Mouse (Mus musculus): ENCODE results near the gene Eif3j1. TPM values are rescaled to one million over a fixed set of nuclear protein-coding genes. Genes with fewer than 3 reads are reported as not detected.
A peak's percentile ranks its signal among the peaks of the same experiment; 100 is the strongest.
"Not testable (repeated sequence)": the region's sequence is repeated elsewhere in the genome, so short reads cannot be mapped to it uniquely, and the experiment has no call there.

Eif3j1 gene
- polyA plus RNA-seq (2015; fragmentation: Nextera tagmentation; extraction: Ambion mirVana): 11.1 and 11.8 TPM in 2 replicates

DNA sequence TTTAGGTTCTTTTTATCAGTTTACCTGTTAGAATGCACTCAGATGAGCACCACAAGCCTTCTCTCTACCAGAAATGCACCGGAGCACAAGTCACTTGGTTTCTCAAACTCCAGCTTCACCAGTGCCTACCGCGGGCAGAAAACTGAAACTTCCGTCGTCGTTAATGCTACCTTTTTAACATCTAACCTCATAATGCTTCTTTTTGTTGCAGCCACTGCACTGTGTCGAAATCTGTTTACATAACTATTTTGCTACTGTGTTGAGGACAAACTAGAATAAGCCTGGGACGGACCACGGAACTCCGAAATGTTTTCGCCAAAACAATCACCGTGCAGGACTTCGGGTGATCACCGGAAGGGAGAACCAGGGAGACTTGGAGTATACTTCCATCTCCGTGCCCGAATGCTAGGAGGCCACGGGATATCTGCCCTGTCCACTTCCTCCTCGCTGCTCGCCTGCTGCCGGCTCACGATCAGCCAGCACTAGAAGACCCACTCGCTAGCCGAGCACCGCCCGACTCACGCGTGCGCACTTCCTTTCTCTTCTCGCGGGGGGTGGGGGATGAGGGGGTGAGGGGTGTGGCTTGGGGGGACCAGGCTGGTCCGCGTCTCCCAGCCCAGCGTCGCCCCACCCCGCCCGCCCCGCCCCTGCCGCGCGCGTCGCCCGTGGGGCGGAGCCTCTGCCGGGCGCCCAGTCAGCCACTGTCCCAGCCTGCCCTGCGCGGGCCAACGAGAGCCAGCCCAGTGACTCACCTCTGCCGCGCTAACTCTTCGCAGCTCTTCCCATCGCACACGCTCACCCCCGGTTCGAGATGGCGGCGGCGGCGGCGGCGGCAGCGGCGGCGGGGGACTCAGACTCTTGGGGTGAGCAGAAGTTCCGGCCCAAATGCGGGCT is at the start of gene Eif3j1:
Gene Eif3j1, plus strand, starts transcription at position 685 of the 894 bp plus-strand sequence.
- Histone ChIP-seq H3K4me2 (ENCODE audit: low read length) (peak within 1 kb of the TSS; percentile 79), H3K9ac (ENCODE audit: low read depth, low read length) (peak within 1 kb of the TSS; percentile 93), H3K27me3 (ENCODE audit: insufficient read depth, low read length) (no peaks in the 10 kb centered on the region), H3K4me1 (replicated peaks; ENCODE audit: insufficient read depth, low read length) (no peaks in the 10 kb centered on the region), H3K9me3 (replicated peaks; ENCODE audit: low read length) (no peaks in the 10 kb centered on the region), H3K36me3 (ENCODE audit: insufficient read depth, low read length) (no peaks in the 10 kb centered on the region), H3K27ac (peak within 1 kb of the TSS; percentile 92), H3K4me3 (replicated peaks; ENCODE audit: low read depth, low read length) (peak within 1 kb of the TSS; percentile 86)
- ATAC-seq (replicated peaks; ENCODE audit: low FRiP score, low read depth) (peak; percentile 100), DNase-seq (ENCODE audit: low spot score) (peak; percentile 96)
- TF ChIP-seq CTCF (IDR thresholded peaks at IDR 0.05; ENCODE audit: low read depth): no peak
- WGBS: under 1% methylated on average over 52 of the region's 67 CpGs

DNA sequence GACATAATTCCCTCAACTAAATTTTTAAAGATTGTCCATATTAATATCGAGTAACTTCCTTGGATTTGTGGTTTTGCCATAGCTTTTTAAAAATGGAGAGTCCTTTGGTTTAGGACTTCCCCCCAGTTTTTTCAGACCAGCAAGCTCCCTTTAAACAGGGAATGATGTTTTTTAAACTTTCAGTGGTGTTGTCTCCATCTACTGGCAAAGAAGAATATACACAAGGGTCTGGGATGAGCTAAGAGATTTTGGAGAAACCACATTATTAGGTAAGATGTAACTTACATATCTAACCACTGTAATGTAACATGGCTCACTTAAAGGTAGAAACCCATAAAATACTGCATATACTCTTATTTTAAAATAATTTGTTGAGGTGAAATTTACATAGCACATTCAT is 32.6 kb upstream of the Eif3j1 start:
- TF ChIP-seq CTCF (IDR thresholded peaks at IDR 0.05; ENCODE audit: low read depth): peak; percentile 63
- H3K36me3 ChIP-seq (ENCODE audit: insufficient read depth, low read length): peaks cover 10% of the 10 kb centered on the region; the same call in 1 of the 2 replicates
- H3K4me3 ChIP-seq (replicated peaks; ENCODE audit: low read depth, low read length): no peak overlapping the region
- WGBS: 91% methylated on average over 1 of the region's 1 CpGs
- no peak overlapping the region for H3K9ac ChIP-seq (ENCODE audit: low read depth, low read length)
- H3K27ac ChIP-seq: no peak overlapping the region
- H3K4me2 ChIP-seq (ENCODE audit: low read length): no peak overlapping the region
- no peaks in the 10 kb centered on the region for H3K9me3 ChIP-seq (replicated peaks; ENCODE audit: low read length)
- H3K27me3 ChIP-seq (ENCODE audit: insufficient read depth, low read length): no peaks in the 10 kb centered on the region
- ATAC-seq (replicated peaks; ENCODE audit: low FRiP score, low read depth) (no peak), DNase-seq (ENCODE audit: low spot score) (peak; percentile 57)
- H3K4me1 ChIP-seq (replicated peaks; ENCODE audit: insufficient read depth, low read length): no peaks in the 10 kb centered on the region

DNA sequence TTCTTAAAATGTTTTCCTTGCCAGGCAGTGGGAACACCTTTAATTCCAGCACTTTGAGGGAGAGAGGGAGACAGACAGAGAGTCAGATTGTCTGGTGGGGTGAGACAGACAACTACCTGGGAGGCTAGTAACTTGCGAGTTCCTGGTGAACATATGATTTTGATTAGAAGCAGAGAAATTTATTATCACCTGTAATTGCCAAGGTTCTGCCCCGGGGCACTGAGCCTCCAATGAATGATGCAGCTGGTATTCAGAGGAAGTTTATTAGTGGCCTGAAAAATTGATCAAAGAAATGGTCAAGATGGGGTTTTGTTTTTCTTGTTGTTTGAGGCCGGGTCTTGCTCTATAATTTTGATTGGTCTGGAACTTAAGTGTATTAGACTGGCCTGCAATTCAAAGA is 19.5 kb upstream of the Eif3j1 start:
- Histone ChIP-seq H3K36me3 (ENCODE audit: insufficient read depth, low read length) (peaks cover 17% of the 10 kb centered on the region; the same call in 1 of the 2 replicates), H3K9me3 (replicated peaks; ENCODE audit: low read length) (no peaks in the 10 kb centered on the region), H3K27ac (no peak overlapping the region), H3K9ac (ENCODE audit: low read depth, low read length) (no peak overlapping the region), H3K4me1 (replicated peaks; ENCODE audit: insufficient read depth, low read length) (no peaks in the 10 kb centered on the region), H3K4me3 (replicated peaks; ENCODE audit: low read depth, low read length) (no peak overlapping the region), H3K4me2 (ENCODE audit: low read length) (no peak overlapping the region), H3K27me3 (ENCODE audit: insufficient read depth, low read length) (no peaks in the 10 kb centered on the region)
- ATAC-seq (replicated peaks; ENCODE audit: low FRiP score, low read depth): no peak
- 93% methylated on average over 3 of the region's 3 CpGs for WGBS
- no peak for TF ChIP-seq CTCF (IDR thresholded peaks at IDR 0.05; ENCODE audit: low read depth)
- no peak for DNase-seq (ENCODE audit: low spot score)

DNA sequence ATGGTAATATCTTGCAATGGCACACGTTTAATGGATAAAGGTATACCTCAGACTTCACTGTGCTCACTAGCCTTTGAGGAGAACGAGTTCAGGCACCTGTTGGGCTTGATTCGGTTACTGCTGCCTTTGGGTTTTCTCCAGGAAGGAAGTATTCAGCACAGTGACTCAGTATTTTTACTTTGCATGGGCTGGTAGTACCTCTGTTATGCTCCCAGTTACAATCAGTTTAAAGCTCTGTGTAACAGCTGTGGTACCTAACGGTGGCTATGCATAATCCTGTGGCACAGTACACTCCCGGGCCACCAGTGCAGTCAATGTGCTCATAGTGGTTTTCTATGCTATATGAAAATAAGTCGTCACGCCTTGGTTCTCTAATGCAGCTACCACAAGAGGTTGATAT is 16.9 kb upstream of the Eif3j1 start:
- no peaks in the 10 kb centered on the region for H3K9me3 ChIP-seq (replicated peaks; ENCODE audit: low read length)
- no peak for TF ChIP-seq CTCF (IDR thresholded peaks at IDR 0.05; ENCODE audit: low read depth)
- no peak overlapping the region for H3K27ac ChIP-seq
- WGBS: 92% methylated on average over 7 of the region's 7 CpGs
- ATAC-seq (replicated peaks; ENCODE audit: low FRiP score, low read depth) (no peak), DNase-seq (ENCODE audit: low spot score) (no peak)
- H3K36me3 ChIP-seq (ENCODE audit: insufficient read depth, low read length): peaks cover 11% of the 10 kb centered on the region; the same call in 1 of the 2 replicates
- no peak overlapping the region for H3K9ac ChIP-seq (ENCODE audit: low read depth, low read length)
- H3K4me3 ChIP-seq (replicated peaks; ENCODE audit: low read depth, low read length): no peak overlapping the region
- H3K27me3 ChIP-seq (ENCODE audit: insufficient read depth, low read length): no peaks in the 10 kb centered on the region
- no peaks in the 10 kb centered on the region for H3K4me1 ChIP-seq (replicated peaks; ENCODE audit: insufficient read depth, low read length)
- no peak overlapping the region for H3K4me2 ChIP-seq (ENCODE audit: low read length)

DNA sequence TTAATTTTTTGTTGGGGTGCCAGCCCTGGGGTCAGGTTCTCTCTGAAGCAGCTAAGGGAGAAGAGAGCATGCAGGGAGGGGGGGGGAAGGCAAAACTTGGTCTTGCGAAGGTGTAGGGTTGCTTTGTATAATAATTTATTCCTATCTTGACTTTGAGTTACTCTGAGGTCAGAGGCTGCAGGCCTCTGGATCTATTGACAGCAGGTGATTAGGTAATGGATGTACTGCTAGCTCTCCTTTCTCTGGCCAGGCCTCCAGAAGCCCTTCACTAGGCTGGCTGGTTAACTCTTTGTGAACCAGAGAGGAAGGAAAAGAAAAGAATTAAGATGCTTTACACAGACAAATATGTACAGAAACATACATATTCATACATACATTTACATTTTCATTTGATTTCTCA is 9.6 kb upstream of the Eif3j1 start:
- Histone ChIP-seq H3K4me2 (ENCODE audit: low read length) (no peak overlapping the region), H3K4me1 (replicated peaks; ENCODE audit: insufficient read depth, low read length) (no peaks in the 10 kb centered on the region), H3K27ac (no peak overlapping the region), H3K4me3 (replicated peaks; ENCODE audit: low read depth, low read length) (no peak overlapping the region), H3K36me3 (ENCODE audit: insufficient read depth, low read length) (0 out of 2 replicates have a peak, but pooled peaks cover under 1% of the 10 kb centered on the region), H3K9ac (ENCODE audit: low read depth, low read length) (no peak overlapping the region), H3K27me3 (ENCODE audit: insufficient read depth, low read length) (no peaks in the 10 kb centered on the region), H3K9me3 (replicated peaks; ENCODE audit: low read length) (no peaks in the 10 kb centered on the region)
- WGBS: 38% methylated on average over 1 of the region's 1 CpGs
- ATAC-seq (replicated peaks; ENCODE audit: low FRiP score, low read depth) (no peak), DNase-seq (ENCODE audit: low spot score) (no peak)
- no peak for TF ChIP-seq CTCF (IDR thresholded peaks at IDR 0.05; ENCODE audit: low read depth)

DNA sequence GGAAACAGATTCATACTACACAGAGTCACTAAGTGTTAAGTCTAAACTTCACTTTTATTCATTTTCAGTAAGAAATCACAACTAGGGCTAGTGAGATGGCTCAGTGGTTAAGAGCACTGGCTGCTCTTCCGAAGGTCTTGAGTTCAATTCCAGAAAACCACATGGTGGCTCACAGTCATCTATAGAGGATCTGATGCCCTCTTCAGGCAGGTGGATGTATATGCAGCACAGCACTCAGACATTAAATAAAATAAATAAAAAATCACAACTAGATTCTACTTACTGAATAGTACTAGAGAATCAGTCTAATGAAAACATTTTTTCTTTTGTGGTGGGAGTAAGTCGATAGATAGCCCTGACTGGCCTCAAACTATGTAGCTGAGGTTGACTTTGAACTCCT is 6.1 kb upstream of the Eif3j1 start:
- Histone ChIP-seq H3K9me3 (replicated peaks; ENCODE audit: low read length) (no peaks in the 10 kb centered on the region), H3K36me3 (ENCODE audit: insufficient read depth, low read length) (no peaks in the 10 kb centered on the region), H3K27me3 (ENCODE audit: insufficient read depth, low read length) (no peaks in the 10 kb centered on the region), H3K9ac (ENCODE audit: low read depth, low read length) (no peak overlapping the region), H3K27ac (no peak overlapping the region), H3K4me1 (replicated peaks; ENCODE audit: insufficient read depth, low read length) (no peaks in the 10 kb centered on the region), H3K4me2 (ENCODE audit: low read length) (no peak overlapping the region), H3K4me3 (replicated peaks; ENCODE audit: low read depth, low read length) (no peak overlapping the region)
- DNase-seq (ENCODE audit: low spot score) (no peak), ATAC-seq (replicated peaks; ENCODE audit: low FRiP score, low read depth) (no peak)
- 70% methylated on average over 2 of the region's 2 CpGs for WGBS
- TF ChIP-seq CTCF (IDR thresholded peaks at IDR 0.05; ENCODE audit: low read depth): peak; percentile 49

DNA sequence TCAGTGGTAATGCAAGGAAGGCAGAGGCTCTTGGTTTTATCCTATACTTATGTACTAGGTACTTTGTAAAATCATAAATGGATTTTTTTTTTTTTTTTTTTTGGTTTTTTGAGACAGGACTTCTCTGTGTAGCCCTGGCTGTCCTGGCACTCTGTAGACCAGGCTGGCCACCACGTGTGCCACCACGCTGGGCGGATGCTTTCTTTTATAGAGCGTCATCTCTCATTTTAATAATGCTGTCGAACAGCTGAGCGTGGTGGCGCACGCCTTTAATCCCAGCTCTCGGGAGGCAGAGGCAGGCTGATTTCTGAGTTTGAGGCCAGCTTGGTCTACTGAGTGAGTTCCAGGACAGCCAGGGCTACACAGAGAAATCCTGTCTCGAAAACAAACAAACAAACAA is 1.3 kb upstream of the Eif3j1 start:
- H3K9me3 ChIP-seq (replicated peaks; ENCODE audit: low read length); H3K9ac ChIP-seq (ENCODE audit: low read depth, low read length); ATAC-seq (replicated peaks; ENCODE audit: low FRiP score, low read depth); H3K36me3 ChIP-seq (ENCODE audit: insufficient read depth, low read length); H3K4me1 ChIP-seq (replicated peaks; ENCODE audit: insufficient read depth, low read length); H3K27me3 ChIP-seq (ENCODE audit: insufficient read depth, low read length); H3K4me3 ChIP-seq (replicated peaks; ENCODE audit: low read depth, low read length); H3K27ac ChIP-seq; DNase-seq (ENCODE audit: low spot score): not testable (repeated sequence)
- peak overlapping the region; percentile 64; the same call in 1 of the 2 replicates for H3K4me2 ChIP-seq (ENCODE audit: low read length)
- 95% methylated on average over 10 of the region's 10 CpGs for WGBS
